Mouse (Mus musculus): ENCODE measurements around the gene Primpol. TPM values are rescaled to one million over a fixed set of nuclear protein-coding genes. Genes with fewer than 3 reads are reported as not detected.

Gene Primpol
- total RNA-seq, 2 experiments from 2014 or later, result 1.4 to 1.6 TPM

Other genes starting within 250 kb of the Primpol start
- gene Acsl1, start 146.2 kb downstream of the Primpol start, total RNA-seq (2021), result 100 to 1,000 TPM; 270 to 281 TPM
- gene Cenpu, start 65.2 kb downstream of the Primpol start, total RNA-seq (2021), result not detected
- 1 to 10 TPM in 1 of 2 experiments, under 1 TPM in 1; 0.94 to 1.5 TPM for gene Casp3, start 79 bp upstream of the Primpol start, total RNA-seq (2021)
- 10 to 100 TPM; 34.9 to 42.3 TPM for gene Irf2, start 122.5 kb upstream of the Primpol start, total RNA-seq (2021)